Mouse (Mus musculus): ENCODE data around the gene Sox1.
A peak's percentile ranks its signal among the peaks of the same experiment; 100 is the strongest.

Sox1 gene

GRCm38 (mm10) chr8:12395071-12396031 is at the start of gene Sox1:
Gene Sox1 (plus strand): TSS chr8:12395295.
- peak; percentile 66 to 75 for DNase-seq (ENCODE audit: low spot score in 2 of 2)

DNA sequence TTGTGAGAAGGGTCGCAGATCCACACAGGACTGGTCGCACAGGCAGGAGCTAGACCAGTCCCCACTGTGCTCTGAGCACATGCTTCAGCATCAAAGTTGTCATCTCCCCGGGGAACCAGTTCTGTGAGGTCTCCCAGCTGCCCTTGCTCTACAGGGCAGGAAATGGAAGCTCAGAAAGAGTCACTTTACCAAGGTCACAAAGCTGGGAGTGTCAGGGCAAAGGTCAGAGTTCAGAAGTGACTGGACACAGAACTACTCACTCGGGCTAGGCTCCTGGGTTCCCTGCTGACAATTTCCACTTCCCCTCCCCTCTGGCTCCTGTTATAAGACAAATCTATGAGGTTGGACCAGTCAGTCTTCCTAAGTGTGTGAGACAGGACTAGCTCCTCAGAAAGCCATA is 49.2 kb upstream of the Sox1 start:
- no peak for DNase-seq (ENCODE audit: low spot score in 2 of 2)

GRCm38 (mm10) chr8:12346870-12347269 is 48.2 kb upstream of the Sox1 start:
- DNase-seq (ENCODE audit: low spot score in 2 of 2): no peak

DNA sequence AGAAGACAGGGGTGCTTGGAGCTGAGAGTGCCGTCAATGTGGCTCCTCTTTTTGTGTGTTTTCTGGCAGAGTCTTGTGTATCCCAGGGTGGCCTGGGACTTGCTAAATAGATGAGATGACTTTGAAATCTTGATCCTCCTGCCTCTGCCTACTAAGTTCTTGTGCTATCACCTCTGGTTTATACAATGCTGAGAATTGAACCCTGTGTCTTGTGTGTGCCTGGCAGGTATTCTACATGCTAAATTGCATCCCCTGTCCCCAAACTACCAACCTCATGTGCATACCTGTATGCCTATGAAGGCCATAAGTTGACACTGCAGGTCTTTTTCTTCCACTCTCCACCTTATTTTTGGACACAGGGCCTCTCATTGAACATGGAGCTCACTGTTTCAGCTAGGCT is 46.8 kb upstream of the Sox1 start:
- no peak for DNase-seq (ENCODE audit: low spot score in 2 of 2)

DNA sequence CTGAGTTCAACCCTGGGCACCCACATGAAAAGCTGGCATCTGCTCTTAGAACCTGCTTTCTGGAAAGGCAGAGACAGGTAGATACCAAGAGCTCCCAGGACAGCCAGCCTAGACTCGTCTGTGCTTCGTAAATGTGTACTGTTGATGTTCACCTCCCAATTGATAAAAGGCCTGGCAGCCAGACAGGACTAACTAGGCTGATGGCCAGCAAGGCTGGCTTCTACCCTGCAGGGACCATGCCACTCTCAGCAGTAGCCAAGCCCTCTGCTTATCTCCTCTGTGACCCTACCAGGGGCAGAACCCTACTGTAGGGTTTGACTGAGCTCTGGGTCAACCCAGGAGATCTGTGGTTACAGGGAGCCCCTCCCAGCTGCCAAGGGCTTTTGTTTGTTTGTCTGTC is 45.5 kb upstream of the Sox1 start:
- no peak for DNase-seq (ENCODE audit: low spot score in 2 of 2)

GRCm38 (mm10) chr8:12351121-12351520 is 44.0 kb upstream of the Sox1 start:
- DNase-seq (ENCODE audit: low spot score in 2 of 2): no peak

DNA sequence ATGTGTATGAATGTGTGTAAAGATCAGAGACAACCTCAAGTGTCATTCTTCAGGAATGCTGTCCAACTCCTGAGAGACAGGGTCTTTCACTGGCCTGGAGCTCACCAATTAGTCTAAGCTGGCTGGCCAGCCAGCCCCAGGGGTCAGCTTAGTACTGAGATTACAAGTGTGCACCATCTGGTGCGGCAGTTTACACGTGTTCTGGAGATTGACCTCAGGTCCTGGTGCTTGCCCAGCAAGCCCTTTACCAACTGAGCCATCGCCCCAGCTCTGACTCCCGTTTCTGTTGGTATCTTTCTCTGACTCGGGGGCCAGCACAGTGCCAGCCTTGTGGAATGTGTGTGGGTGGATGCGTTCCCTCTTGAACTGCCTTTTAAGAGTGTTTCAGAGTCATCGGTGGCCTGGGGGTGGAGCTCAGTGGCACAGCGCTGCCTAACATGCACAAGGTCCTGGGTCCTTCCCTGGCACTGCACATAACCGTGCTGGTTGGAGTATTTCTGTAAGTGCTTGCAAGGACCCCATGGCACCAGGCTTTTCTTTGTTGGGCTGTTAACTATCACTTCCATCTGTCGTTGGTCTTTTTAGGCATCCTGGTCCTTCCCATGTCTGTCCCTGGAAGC is 40.6 kb upstream of the Sox1 start:
- no peak for DNase-seq (ENCODE audit: low spot score in 2 of 2)

DNA sequence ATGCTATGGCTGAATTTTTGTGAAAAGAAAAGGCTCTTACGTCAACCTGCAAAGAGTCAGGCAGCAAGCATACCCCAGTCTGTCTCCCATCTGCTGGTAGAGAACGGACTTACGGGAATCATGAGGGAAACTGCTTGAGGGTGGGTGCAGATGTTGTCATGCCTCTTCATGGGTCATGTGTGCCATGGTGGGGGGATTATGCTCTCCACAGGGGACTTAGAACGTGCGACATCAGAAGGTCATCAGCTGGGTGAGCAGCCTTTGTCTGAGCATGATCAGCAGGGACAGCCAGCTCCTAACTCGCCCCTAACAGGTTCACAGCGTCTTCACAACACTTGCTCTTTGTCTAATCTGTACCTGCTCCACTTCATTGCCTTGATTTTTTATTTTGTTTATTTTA is 26.9 kb upstream of the Sox1 start:
- no peak for DNase-seq (ENCODE audit: low spot score in 2 of 2)

DNA sequence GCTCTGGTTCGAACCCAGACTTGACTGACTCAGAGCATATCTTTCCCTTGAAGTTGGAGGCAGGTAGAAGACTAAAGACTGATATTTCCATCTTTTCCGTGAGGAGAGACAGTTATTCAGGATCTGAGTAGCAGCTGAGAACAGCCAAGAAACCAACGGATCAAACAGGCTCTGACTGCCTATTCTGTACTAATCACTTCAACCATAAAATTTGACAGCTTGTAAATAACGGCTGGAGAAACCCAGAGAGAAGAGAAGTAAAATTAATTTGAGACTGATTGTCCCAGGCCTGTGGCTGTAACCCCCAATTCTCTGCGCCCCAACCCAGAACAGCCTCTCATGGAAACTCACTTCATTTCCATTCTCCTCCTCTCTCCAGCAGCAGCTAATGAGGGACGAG is 26.2 kb upstream of the Sox1 start:
- DNase-seq (ENCODE audit: low spot score in 2 of 2): no peak

- no peak for DNase-seq (ENCODE audit: low spot score in 2 of 2)
These were observed 14.0 kb upstream of the Sox1 start for GRCm38 (mm10) chr8:12381111-12381510.

- DNase-seq (ENCODE audit: low spot score in 2 of 2): no peak
These were observed 12.2 kb upstream of the Sox1 start for GRCm38 (mm10) chr8:12382707-12383561.

DNA sequence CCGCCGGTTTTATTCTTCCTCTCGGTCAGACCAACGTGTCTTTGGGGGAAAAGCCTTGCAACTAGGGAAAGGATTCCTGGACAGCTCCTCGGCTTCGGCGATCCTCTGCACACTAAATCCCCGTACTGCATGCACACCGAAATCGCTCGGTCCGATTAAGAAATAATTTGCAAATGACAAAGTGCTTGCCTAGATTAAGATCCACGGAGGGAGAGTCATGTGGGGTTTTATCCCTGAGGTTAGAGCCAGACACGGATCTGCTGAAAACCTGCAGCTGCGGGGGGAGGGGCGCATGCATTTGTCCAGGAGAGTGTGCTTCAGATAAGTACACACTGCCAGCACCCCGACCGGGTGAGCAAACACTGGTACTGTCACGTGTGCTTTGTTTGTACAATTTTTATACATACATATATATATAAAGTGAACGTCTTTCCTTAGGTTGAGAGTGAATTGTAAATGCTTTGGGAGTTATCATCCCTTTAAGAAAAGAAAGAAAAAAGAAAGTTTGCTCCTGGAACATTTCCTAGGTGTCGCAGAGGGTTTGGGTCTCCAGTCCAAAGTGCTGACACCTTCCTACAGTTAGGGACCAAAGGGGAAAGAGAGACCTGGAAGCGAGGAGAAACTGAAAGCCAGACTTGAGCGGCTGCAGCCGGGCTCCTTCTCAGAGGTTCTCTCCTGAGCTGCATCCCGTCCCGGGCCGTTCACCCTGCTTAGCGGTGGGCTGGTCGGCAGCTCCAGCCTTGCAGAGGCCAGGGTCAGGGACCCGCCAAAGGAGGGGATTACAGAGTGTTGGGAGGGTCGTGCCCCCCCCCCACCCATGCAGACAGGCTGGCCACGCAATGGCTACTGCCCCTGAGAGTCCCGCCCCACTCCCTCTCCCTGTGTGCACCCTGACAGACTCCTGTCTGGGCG is 10.9 kb upstream of the Sox1 start:
- peak in 1 of 2 experiments; percentile 5 for DNase-seq (ENCODE audit: low spot score in 2 of 2)

DNA sequence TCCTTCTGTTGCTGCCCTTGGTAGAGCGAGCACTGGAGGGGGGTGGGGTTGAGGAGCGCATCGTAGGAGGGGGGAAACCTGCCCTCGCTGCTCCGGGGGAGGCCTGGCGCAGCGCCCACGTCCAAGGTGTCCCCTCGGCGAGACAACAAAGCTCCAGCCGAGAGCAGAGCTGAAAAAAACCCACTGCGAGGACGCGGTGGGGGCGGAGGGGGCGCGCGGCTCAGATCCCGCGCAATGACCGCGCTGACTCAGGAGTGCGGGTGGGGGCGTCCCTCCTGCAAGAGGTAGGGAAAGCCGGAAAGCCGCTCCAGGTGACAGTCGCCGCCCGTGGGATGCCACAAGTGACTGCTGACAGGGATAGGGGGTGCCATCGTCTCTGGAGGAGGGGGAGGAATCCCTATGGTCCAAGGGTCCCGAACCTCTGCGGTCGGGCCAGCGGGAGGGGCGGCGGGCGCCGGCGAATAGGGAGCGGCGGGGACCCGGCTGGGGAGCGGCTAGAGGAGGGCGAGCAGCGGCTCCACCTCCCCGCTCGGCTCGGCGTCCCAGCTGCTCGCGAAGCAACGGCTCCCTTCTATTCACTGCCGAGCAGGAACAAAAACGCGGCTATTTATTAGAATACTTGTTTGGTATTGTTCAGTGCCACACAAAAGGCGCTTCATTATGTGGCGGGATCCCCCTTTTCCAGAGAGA is 10.0 kb upstream of the Sox1 start:
- DNase-seq (ENCODE audit: low spot score in 2 of 2): peak in 1 of 2 experiments; percentile 19

DNA sequence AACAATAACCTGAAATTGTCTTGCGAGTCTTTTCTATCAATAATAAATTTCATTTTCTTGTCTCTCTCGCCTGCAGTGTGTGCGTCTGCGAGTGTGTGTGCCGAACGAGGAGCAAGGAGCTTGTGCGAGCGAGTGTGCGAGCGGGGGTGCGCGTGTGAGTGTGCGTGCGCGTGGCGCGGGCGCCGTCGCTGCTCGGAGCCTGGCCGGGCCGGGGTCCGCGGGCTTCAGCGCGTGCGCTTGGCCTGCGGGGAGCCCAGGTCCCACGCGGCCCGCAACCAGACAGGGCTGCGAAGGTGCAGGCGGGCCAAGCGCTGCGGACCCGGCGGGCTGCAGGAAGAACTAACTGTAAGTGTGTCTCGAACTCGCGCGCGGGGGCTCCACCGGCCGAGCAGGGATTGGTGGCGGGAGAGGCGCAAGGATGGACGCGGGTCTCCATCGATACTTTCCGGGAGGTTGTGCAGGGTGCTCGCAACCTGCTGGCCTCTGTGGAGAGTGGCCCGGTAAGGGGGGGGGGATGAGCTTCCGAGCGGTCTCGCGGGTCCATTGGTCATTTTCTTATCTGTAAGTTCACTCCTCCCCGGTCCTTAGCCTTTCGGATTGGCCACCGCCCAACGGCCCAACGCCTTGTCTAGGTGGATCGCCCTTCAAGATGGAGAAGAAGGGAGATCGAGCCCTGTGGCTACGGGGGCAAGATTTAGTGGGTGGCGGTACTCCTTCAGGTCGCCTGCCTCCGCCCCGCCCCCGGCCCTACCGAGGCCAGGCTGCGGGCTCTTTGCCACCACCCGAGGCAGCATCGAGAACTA is 9.2 kb upstream of the Sox1 start:
- peak in 1 of 2 experiments; percentile 7 for DNase-seq (ENCODE audit: low spot score in 2 of 2)

DNA sequence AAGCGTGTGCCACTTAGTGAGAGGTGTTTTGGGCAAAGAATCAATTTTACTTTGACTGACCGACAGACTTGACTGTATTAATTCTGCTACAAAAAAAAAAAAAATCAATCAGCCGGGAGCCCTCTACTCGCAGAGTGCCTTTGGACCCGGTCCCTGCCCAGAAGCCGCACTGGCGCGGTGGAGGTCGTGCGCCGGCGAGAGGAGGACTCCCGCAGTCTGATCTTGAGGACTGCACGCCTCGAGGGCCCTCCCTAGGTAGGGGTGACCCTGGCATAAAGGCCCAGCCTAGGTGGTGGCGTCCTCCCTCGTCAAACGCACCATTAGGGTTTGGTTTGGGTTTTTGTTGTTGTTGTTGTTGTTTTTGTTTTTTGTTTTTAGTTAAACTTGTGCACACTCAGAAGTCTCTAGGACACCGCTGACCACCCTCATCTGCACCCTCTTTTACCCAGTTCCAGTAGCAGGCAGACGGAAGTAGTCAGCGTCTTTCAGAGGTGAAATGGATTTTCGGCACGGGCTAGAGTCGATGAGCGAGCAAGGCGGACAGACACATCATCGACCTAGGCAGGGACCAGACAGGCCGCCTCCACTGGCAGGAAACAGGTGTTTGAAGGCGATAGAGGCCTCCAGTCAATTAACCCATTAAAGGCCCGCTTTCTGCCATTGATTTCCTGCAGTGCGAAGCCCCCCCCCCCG is 8.4 kb upstream of the Sox1 start:
- DNase-seq (ENCODE audit: low spot score in 2 of 2): no peak

GRCm38 (mm10) chr8:12387223-12387860 is 7.8 kb upstream of the Sox1 start:
- DNase-seq (ENCODE audit: low spot score in 2 of 2): no peak

DNA sequence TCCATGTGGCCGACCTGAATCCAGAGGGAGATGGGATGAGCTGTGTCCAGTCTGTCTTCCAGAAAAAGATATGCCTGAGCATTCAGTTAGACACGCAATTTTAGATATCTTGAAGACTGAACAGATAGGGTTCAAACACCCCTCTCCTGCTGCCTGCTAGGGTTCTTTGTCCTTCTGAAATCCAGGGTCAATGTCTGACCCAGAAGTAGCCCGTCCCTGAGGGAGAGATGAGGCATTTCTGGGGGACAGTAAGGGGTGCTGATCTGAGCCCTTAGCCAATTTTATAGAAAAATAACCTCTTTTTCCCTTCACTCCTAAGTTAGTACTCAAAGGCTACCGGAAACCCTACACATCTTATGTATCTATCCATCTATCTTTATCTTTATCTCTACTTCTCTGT is 7.2 kb upstream of the Sox1 start:
- no peak for DNase-seq (ENCODE audit: low spot score in 2 of 2)

DNA sequence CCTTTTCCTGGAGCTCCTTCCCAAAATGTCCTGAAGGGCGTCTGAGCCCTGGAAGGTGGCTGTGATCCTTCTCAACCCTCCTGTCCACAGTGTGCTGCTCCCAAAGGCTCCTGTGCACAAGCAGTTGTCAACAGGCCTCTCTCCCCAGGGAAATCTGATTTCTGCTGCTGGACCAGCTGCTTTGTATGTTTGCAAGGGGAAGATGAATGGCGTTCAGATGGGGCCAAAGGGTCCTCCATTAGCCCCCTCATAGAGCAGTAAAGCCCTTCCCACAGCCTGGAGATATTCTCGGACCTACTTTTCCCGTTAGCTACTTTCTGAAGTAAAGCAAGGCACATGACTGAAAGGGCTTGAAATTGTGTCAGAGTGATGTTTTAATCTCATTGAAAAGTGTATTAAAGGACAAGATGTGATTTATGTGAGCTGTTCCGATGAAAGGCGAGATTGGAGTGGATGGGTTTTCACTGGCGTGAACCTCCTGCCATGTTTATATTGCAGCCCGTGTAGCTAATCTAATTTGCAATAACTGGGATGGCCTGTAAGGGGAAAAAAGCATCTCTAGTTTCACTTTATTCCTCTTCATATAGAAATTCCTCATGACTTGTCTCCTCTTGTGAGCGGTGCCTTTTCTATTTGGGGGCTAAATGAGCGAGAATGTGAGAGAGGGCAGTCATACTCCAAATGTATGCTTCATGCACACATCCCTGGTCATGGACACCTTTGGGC is 6.5 kb upstream of the Sox1 start:
- no peak for DNase-seq (ENCODE audit: low spot score in 2 of 2)
